ENCODE assay signal across 31 mouse cellular contexts in the genomic region with DNA sequence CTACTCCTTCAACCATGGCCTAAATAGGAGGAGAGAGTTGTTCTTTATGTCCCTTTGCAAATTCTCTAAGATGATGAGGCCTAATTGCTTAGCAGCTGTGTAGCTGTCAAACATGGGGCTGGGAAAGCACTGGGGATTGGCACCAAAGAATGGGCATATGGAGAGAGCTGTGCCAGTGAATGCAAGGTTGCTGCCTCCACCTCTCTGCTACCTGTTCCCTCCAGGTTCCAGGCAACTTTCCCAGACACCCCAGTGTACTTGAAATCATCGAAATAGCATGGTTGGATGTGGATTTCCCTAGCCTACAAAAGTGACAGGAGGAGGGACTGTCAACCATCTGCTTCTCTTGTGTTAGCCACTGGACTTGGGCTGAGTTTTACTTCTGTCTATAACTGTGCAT.
DNase-seq lines count a peak whose midpoint lies in the region; ATAC-seq and TF ChIP-seq lines count a peak whose summit lies in the region.
"Had no signal": no experiment of that assay in that cellular context is flagged by ENCODE, and none has a peak within 500 bp of the region (broad histone marks: within the 10 kb centered on the region; RNA-seq: fewer than 3 reads in every experiment).

No protein-coding gene starts in this region.

- no peak overlapping the region for H3K27ac ChIP-seq in cerebellum, adult 2 months (ENCODE audit: insufficient read depth, low read length)
- no peak overlapping the region for H3K27ac ChIP-seq in kidney, embryonic 16.5 days (ENCODE audit: low read length)
- H3K27ac ChIP-seq: embryonic facial prominence, embryonic 12.5 days; gastrocnemius, adult 2 months; hindbrain, embryonic 14.5 days; intestine, embryonic 15.5 days; liver, embryonic 12.5 days; midbrain, embryonic 12.5 days; neural tube, embryonic 13.5 days; stomach, postnatal 0 days had no signal

- no peak overlapping the region for H3K9ac ChIP-seq in kidney, embryonic 16.5 days (replicated peaks; ENCODE audit: low read length)
- H3K9ac ChIP-seq: embryonic facial prominence, embryonic 12.5 days; hindbrain, embryonic 14.5 days; intestine, embryonic 15.5 days; liver, embryonic 12.5 days; liver, postnatal 0 days; midbrain, embryonic 12.5 days; neural tube, embryonic 13.5 days had no signal

- no peaks in the 10 kb centered on the region for H3K9me3 ChIP-seq in kidney, embryonic 16.5 days (ENCODE audit: low read length)
- H3K9me3 ChIP-seq: embryonic facial prominence, embryonic 12.5 days; intestine, embryonic 15.5 days; liver, embryonic 12.5 days; midbrain, embryonic 12.5 days; neural tube, embryonic 13.5 days had no signal

- no peak for ATAC-seq in kidney, embryonic 16.5 days (ENCODE audit: low FRiP score, low TSS enrichment)
- no peak for ATAC-seq in inflammation-experienced regulatory T-cells, adult 6 months
- ATAC-seq: CD4-positive, CD25-positive, alpha-beta regulatory T cell, adult 4 months; forebrain, embryonic 14.5 days; intestine, embryonic 15.5 days; liver, embryonic 12.5 days; liver, postnatal 0 days had no signal

- no peak for TF ChIP-seq CTCF in cerebellum, adult 2 months (IDR thresholded peaks at IDR 0.05; ENCODE audit: borderline replicate concordance, insufficient read depth, low read depth, low read length)

- peak; percentile 41 for DNase-seq in left cerebral cortex, postnatal 4 days
- DNase-seq in left cerebral cortex, postnatal 25 days (ENCODE audit: low spot score in 2 of 2): no peak
- peak; percentile 59 to 84 for DNase-seq in cerebellum, adult 2 months
- peak; percentile 83 to 85 for DNase-seq in cerebellum, postnatal 14 days
- no peak for DNase-seq in gastrocnemius, adult 18-20 months (ENCODE audit: low spot score)
- DNase-seq: adrenal gland, postnatal 14 days; embryo, embryonic 11 days; gastrocnemius, adult 2 months; gastrocnemius, postnatal 36 days; heart, adult 18-20 months; heart, postnatal 36 days; kidney, adult 8-10 months; kidney, postnatal 10 days; liver, postnatal 0 days; lung, postnatal 4 days; right cerebral cortex, postnatal 4 days; thymus, adult 2 months; thymus, postnatal 4 days had no signal

- 11% methylated on average over 1 of the region's 1 CpGs for WGBS in cerebellum, adult 2 months
- 53% methylated on average over 1 of the region's 1 CpGs for whole genome bisulfite sequencing in kidney, embryonic 16.5 days

- no peaks in the 10 kb centered on the region for H3K27me3 ChIP-seq in cerebellum, adult 2 months (ENCODE audit: control insufficient read depth, insufficient read depth, low read length)
- H3K27me3 ChIP-seq in kidney, embryonic 16.5 days (ENCODE audit: insufficient read depth, low read length): peaks cover 3% of the 10 kb centered on the region; the same call in 1 of the 2 replicates
- H3K27me3 ChIP-seq: embryonic facial prominence, embryonic 12.5 days; intestine, embryonic 15.5 days; liver, embryonic 12.5 days; midbrain, embryonic 12.5 days; neural tube, embryonic 13.5 days had no signal

- no peak overlapping the region for H3K4me2 ChIP-seq in kidney, embryonic 16.5 days (replicated peaks; ENCODE audit: low read depth, low read length)
- H3K4me2 ChIP-seq: embryonic facial prominence, embryonic 12.5 days; heart, embryonic 11.5 days; hindbrain, embryonic 14.5 days; intestine, embryonic 15.5 days; liver, embryonic 12.5 days; midbrain, embryonic 12.5 days; neural tube, embryonic 13.5 days had no signal

- no peaks in the 10 kb centered on the region for H3K36me3 ChIP-seq in kidney, embryonic 16.5 days (ENCODE audit: insufficient read depth, low read length)
- H3K36me3 ChIP-seq: embryonic facial prominence, embryonic 12.5 days; intestine, embryonic 15.5 days; liver, embryonic 12.5 days; midbrain, embryonic 12.5 days; neural tube, embryonic 13.5 days had no signal

- H3K4me3 ChIP-seq in cerebellum, adult 2 months (replicated peaks; ENCODE audit: insufficient read depth, low read depth, low read length): no peak overlapping the region
- H3K4me3 ChIP-seq in kidney, embryonic 16.5 days (ENCODE audit: low read length): no peak overlapping the region
- H3K4me3 ChIP-seq: embryonic facial prominence, embryonic 12.5 days; gastrocnemius, adult 2 months; intestine, embryonic 15.5 days; liver, embryonic 12.5 days; megakaryocyte, embryonic 14.5 days; midbrain, embryonic 12.5 days; neural tube, embryonic 13.5 days had no signal

- intact Hi-C loops in left cerebral cortex, postnatal 4 days (cut with DNase I): no loop called here
- intact Hi-C loops in left cerebral cortex, postnatal 25 days (cut with DNase I): no loop called here

- peaks cover 3% of the 10 kb centered on the region for H3K4me1 ChIP-seq in cerebellum, adult 2 months (ENCODE audit: control insufficient read depth, insufficient read depth, low read length)
- H3K4me1 ChIP-seq in kidney, embryonic 16.5 days (ENCODE audit: insufficient read depth, low read length): no peaks in the 10 kb centered on the region
- H3K4me1 ChIP-seq: embryonic facial prominence, embryonic 12.5 days; intestine, embryonic 15.5 days; liver, embryonic 12.5 days; megakaryocyte, embryonic 14.5 days; midbrain, embryonic 12.5 days; neural tube, embryonic 13.5 days had no signal

- TF ChIP-seq POLR2A in cerebellum, adult 2 months (IDR thresholded peaks at IDR 0.05; ENCODE audit: borderline replicate concordance, insufficient read depth, low read length): no peak

Comparison
In these comparisons a context has a peak if more than half of its experiments do, and no peak if none do; other contexts are left out.
1. DNase-seq: peak in left cerebral cortex, postnatal 4 days (single experiment), cerebellum, adult 2 months (2 of 2) and cerebellum, postnatal 14 days (2 of 2); none in left cerebral cortex, postnatal 25 days (0 of 2) and gastrocnemius, adult 18-20 months (single experiment).